Mouse (Mus musculus) MEL (cell line): ENCODE results near the gene Ndrg3. TPM values are rescaled to one million over a fixed set of nuclear protein-coding genes. Genes with fewer than 3 reads are reported as not detected.

Experiments
- DNase-seq: peaks from one replicate; pipeline ENCODE4 v3.0.0; 2011; ENCODE audit warnings: low read depth, low spot score
- H3K27ac ChIP-seq: 2 replicates; pipeline ENCODE4 v1.5.1; 2012; ENCODE audit warnings: low read depth, mild to moderate bottlenecking, control low read depth, low read length, moderate library complexity; ENCODE audit not compliant: control insufficient read depth
- H3K27me3 ChIP-seq, 2 experiments: fragments of 150-350 bp in 1 of 2; sonication (generic) in 1 of 2; 2 replicates each; pipeline ENCODE4 v1.6.1; 2012; ENCODE audit warnings: low read length in 2 of 2, mild to moderate bottlenecking in 2 of 2, improper control_type of control experiment in 1 of 2, moderate library complexity in 1 of 2; ENCODE audit not compliant: insufficient read depth in 2 of 2, control insufficient read depth in 1 of 2
- H3K36me3 ChIP-seq, 2 experiments: 2 replicates each; pipeline ENCODE4 v1.6.1; 2012 to 2014; ENCODE audit warnings: low read length in 2 of 2, improper control_type of control experiment in 1 of 2, inconsistent platforms in 1 of 2, mild to moderate bottlenecking in 1 of 2; ENCODE audit not compliant: insufficient read depth in 2 of 2, control insufficient read depth in 1 of 2
- H3K4me1 ChIP-seq, 2 experiments: fragments of 150-350 bp in 1 of 2; sonication (generic) in 1 of 2; 2 replicates each; pipeline ENCODE4 v1.6.1; 2012; ENCODE audit warnings: low read length in 2 of 2, improper control_type of control experiment in 1 of 2, mild to moderate bottlenecking in 1 of 2; ENCODE audit not compliant: insufficient read depth in 2 of 2, control insufficient read depth in 1 of 2
- H3K4me3 ChIP-seq, 2 experiments: fragments of 150-350 bp in 1 of 2; sonication (generic) in 1 of 2; 2 replicates each; pipeline ENCODE4 v1.5.1; 2012; ENCODE audit warnings: low read depth in 2 of 2, low read length in 2 of 2, mild to moderate bottlenecking in 2 of 2, moderate library complexity in 2 of 2, control low read depth in 1 of 2, improper control_type of control experiment in 1 of 2; ENCODE audit not compliant: control insufficient read depth in 1 of 2, insufficient read depth in 1 of 2
- H3K79me2 ChIP-seq: 2 replicates; pipeline ENCODE4 v1.6.1; 2012; ENCODE audit warnings: mild to moderate bottlenecking, low read length, moderate library complexity; ENCODE audit not compliant: control insufficient read depth, poor library complexity, insufficient read depth
- H3K9ac ChIP-seq: 2 replicates; pipeline ENCODE4 v1.6.1; 2012; ENCODE audit warnings: low read depth, mild to moderate bottlenecking, control low read depth, low read length, moderate library complexity; ENCODE audit not compliant: control insufficient read depth, poor library complexity, severe bottlenecking
- H3K9me3 ChIP-seq: fragments of 150-350 bp; sonication (generic); replicated peaks from 2 replicates; pipeline ENCODE4 v1.6.1; 2012; ENCODE audit warnings: mild to moderate bottlenecking, low read length, improper control_type of control experiment, moderate library complexity; ENCODE audit not compliant: insufficient read depth
- BHLHE40 ChIP-seq: IDR thresholded peaks from 2 replicates; pipeline ENCODE4 v1.6.1; 2012; ENCODE audit warnings: low read depth, mild to moderate bottlenecking, inconsistent platforms, low read length, improper control_type of control experiment, borderline replicate concordance
- CHD1 ChIP-seq: IDR thresholded peaks from 2 replicates; pipeline ENCODE4 v1.6.1; 2012; ENCODE audit warnings: low read depth, mild to moderate bottlenecking, inconsistent platforms, low read length, improper control_type of control experiment
- CHD2 ChIP-seq: IDR thresholded peaks from 2 replicates; pipeline ENCODE4 v1.6.1; 2011; ENCODE audit warnings: low read length, improper control_type of control experiment
- CTCF ChIP-seq, 3 experiments: IDR thresholded peaks in 2 of 3; conservative IDR thresholded peaks in 1 of 3; 2 replicates each; pipeline ENCODE4 v1.5.1; 2011 to 2012; ENCODE audit warnings: low read length in 3 of 3, low read depth in 2 of 3, mild to moderate bottlenecking in 2 of 3, improper control_type of control experiment in 1 of 3, inconsistent platforms in 1 of 3, mixed read lengths in 1 of 3, moderate library complexity in 1 of 3; ENCODE audit not compliant: control insufficient read depth in 1 of 3, insufficient read depth in 1 of 3, poor library complexity in 1 of 3, severe bottlenecking in 1 of 3
- E2F4 ChIP-seq: IDR thresholded peaks from 2 replicates; pipeline ENCODE4 v1.6.1; 2011; ENCODE audit warnings: low read depth, low read length, improper control_type of control experiment, borderline replicate concordance
- ELF1 ChIP-seq: IDR thresholded peaks from 2 replicates; pipeline ENCODE4 v1.6.1; 2014; ENCODE audit warnings: low read depth, mild to moderate bottlenecking, inconsistent platforms, low read length, improper control_type of control experiment, moderate library complexity
- EP300 ChIP-seq, 2 experiments: IDR thresholded peaks; 2 replicates each; pipeline ENCODE4 v1.6.1; 2011; ENCODE audit warnings: improper control_type of control experiment in 2 of 2, low read length in 2 of 2, low read depth in 1 of 2, mild to moderate bottlenecking in 1 of 2
- ETS1 ChIP-seq: IDR thresholded peaks from 2 replicates; pipeline ENCODE4 v1.6.1; 2012; ENCODE audit warnings: low read depth, mild to moderate bottlenecking, inconsistent platforms, low read length, improper control_type of control experiment, moderate library complexity
- GABPA ChIP-seq: IDR thresholded peaks from 2 replicates; pipeline ENCODE4 v1.6.1; 2012; ENCODE audit warnings: low read depth, mild to moderate bottlenecking, inconsistent platforms, low read length, improper control_type of control experiment, moderate library complexity
- GATA1 ChIP-seq: IDR thresholded peaks from 2 replicates; pipeline ENCODE4 v1.6.1; 2011; ENCODE audit warnings: low read depth, low read length, improper control_type of control experiment
- JUND ChIP-seq: IDR thresholded peaks from 2 replicates; pipeline ENCODE4 v1.6.1; 2011; ENCODE audit warnings: low read depth, mild to moderate bottlenecking, improper control_type of control experiment, low read length
- KAT2A ChIP-seq: conservative IDR thresholded peaks from 2 replicates; pipeline ENCODE4 v1.6.1; 2012; ENCODE audit warnings: low read depth, low read length, improper control_type of control experiment, inconsistent platforms
- MAFK ChIP-seq: IDR thresholded peaks from 2 replicates; pipeline ENCODE4 v1.6.1; 2011; ENCODE audit warnings: low read depth, mild to moderate bottlenecking, low read length, improper control_type of control experiment, borderline replicate concordance
- MAX ChIP-seq: IDR thresholded peaks from 2 replicates; pipeline ENCODE4 v1.6.1; 2011; ENCODE audit warnings: low read length, improper control_type of control experiment
- MAZ ChIP-seq: IDR thresholded peaks from 2 replicates; pipeline ENCODE4 v1.6.1; 2012; ENCODE audit warnings: low read depth, mild to moderate bottlenecking, inconsistent platforms, low read length, improper control_type of control experiment
- MEF2A ChIP-seq: IDR thresholded peaks from 2 replicates; pipeline ENCODE4 v1.6.1; 2014; ENCODE audit warnings: low read depth, mild to moderate bottlenecking, inconsistent platforms, low read length, improper control_type of control experiment; ENCODE audit not compliant: poor library complexity, insufficient replicate concordance, severe bottlenecking; ENCODE audit errors: extremely low read depth
- MXI1 ChIP-seq: IDR thresholded peaks from 2 replicates; pipeline ENCODE4 v1.6.1; 2011; ENCODE audit warnings: mild to moderate bottlenecking, low read depth, low read length, improper control_type of control experiment
- MYB ChIP-seq: IDR thresholded peaks from 2 replicates; pipeline ENCODE4 v1.6.1; 2011; ENCODE audit warnings: mild to moderate bottlenecking, low read depth, low read length, improper control_type of control experiment
- MYC ChIP-seq: IDR thresholded peaks from 2 replicates; pipeline ENCODE4 v1.6.1; 2011; ENCODE audit warnings: low read depth, mild to moderate bottlenecking, low read length, improper control_type of control experiment, moderate library complexity
- NELFE ChIP-seq: IDR thresholded peaks from 2 replicates; pipeline ENCODE4 v1.6.1; 2011; ENCODE audit warnings: low read depth, low read length, improper control_type of control experiment
- NRF1 ChIP-seq: IDR thresholded peaks from 2 replicates; pipeline ENCODE4 v1.6.1; 2014; ENCODE audit warnings: low read depth, mild to moderate bottlenecking, inconsistent platforms, low read length, improper control_type of control experiment, moderate library complexity; ENCODE audit not compliant: poor library complexity, insufficient read depth, severe bottlenecking
- POLR2A ChIP-seq, 2 experiments: IDR thresholded peaks; 2 replicates each; pipeline ENCODE4 v1.6.1; 2011 to 2012; ENCODE audit warnings: low read length in 2 of 2, mild to moderate bottlenecking in 2 of 2, control low read depth in 1 of 2, improper control_type of control experiment in 1 of 2, low read depth in 1 of 2, moderate library complexity in 1 of 2; ENCODE audit not compliant: control insufficient read depth in 1 of 2, insufficient read depth in 1 of 2, poor library complexity in 1 of 2
- POLR2AphosphoS2 ChIP-seq: IDR thresholded peaks from 2 replicates; pipeline ENCODE4 v1.6.1; 2011; ENCODE audit warnings: low read length, improper control_type of control experiment
- POLR2AphosphoS5 ChIP-seq: IDR thresholded peaks from 2 replicates; pipeline ENCODE4 v1.6.1; 2012; ENCODE audit warnings: low read depth, borderline replicate concordance, mild to moderate bottlenecking, inconsistent platforms, low read length, moderate library complexity, mixed read lengths
- RAD21 ChIP-seq: IDR thresholded peaks from 2 replicates; pipeline ENCODE4 v1.6.1; 2011; ENCODE audit warnings: mild to moderate bottlenecking, low read depth, low read length, improper control_type of control experiment
- RCOR1 ChIP-seq: IDR thresholded peaks from 2 replicates; pipeline ENCODE4 v1.6.1; 2012; ENCODE audit warnings: low read depth, mild to moderate bottlenecking, inconsistent platforms, low read length, improper control_type of control experiment
- SIN3A ChIP-seq: IDR thresholded peaks from 2 replicates; pipeline ENCODE4 v1.6.1; 2012; ENCODE audit warnings: low read length, improper control_type of control experiment, inconsistent platforms
- SMC3 ChIP-seq: IDR thresholded peaks from 2 replicates; pipeline ENCODE4 v1.6.1; 2011; ENCODE audit warnings: low read depth, low read length, improper control_type of control experiment
- TAL1 ChIP-seq: IDR thresholded peaks from 2 replicates; pipeline ENCODE4 v1.6.1; 2012; ENCODE audit warnings: mild to moderate bottlenecking, inconsistent platforms, low read length, moderate library complexity, mixed read lengths
- TBP ChIP-seq: IDR thresholded peaks from 2 replicates; pipeline ENCODE4 v1.8.0; 2011; ENCODE audit warnings: low read depth, low read length, improper control_type of control experiment
- TCF12 ChIP-seq: IDR thresholded peaks from 2 replicates; pipeline ENCODE4 v1.6.1; 2014; ENCODE audit warnings: low read depth, mild to moderate bottlenecking, inconsistent platforms, low read length, improper control_type of control experiment, moderate library complexity
- UBTF ChIP-seq: IDR thresholded peaks from 2 replicates; pipeline ENCODE4 v1.6.1; 2012; ENCODE audit warnings: low read depth, mild to moderate bottlenecking, inconsistent platforms, low read length, improper control_type of control experiment, moderate library complexity, borderline replicate concordance; ENCODE audit not compliant: insufficient read depth
- USF1 ChIP-seq: IDR thresholded peaks from 2 replicates; pipeline ENCODE4 v1.6.1; 2014; ENCODE audit warnings: low read depth, mild to moderate bottlenecking, inconsistent platforms, low read length, improper control_type of control experiment, moderate library complexity
- USF2 ChIP-seq, 2 experiments: IDR thresholded peaks; 2 replicates each; pipeline ENCODE4 v1.6.1; 2011 to 2012; ENCODE audit warnings: improper control_type of control experiment in 2 of 2, low read length in 2 of 2, borderline replicate concordance in 1 of 2, inconsistent platforms in 1 of 2, low read depth in 1 of 2, mild to moderate bottlenecking in 1 of 2; ENCODE audit not compliant: insufficient read depth in 1 of 2
- ZC3H11A ChIP-seq: IDR thresholded peaks from 2 replicates; pipeline ENCODE4 v1.6.1; 2012; ENCODE audit warnings: low read depth, mild to moderate bottlenecking, inconsistent platforms, low read length, improper control_type of control experiment
- ZKSCAN1 ChIP-seq: IDR thresholded peaks from 2 replicates; pipeline ENCODE4 v1.6.1; 2012; ENCODE audit warnings: low read depth, mild to moderate bottlenecking, inconsistent platforms, low read length, improper control_type of control experiment, moderate library complexity
- ZMIZ1 ChIP-seq: IDR thresholded peaks from 2 replicates; pipeline ENCODE4 v1.6.1; 2012; ENCODE audit warnings: low read depth, mild to moderate bottlenecking, inconsistent platforms, low read length, improper control_type of control experiment, moderate library complexity
- ZNF384 ChIP-seq: IDR thresholded peaks from 2 replicates; pipeline ENCODE4 v1.6.1; 2012; ENCODE audit warnings: low read depth, mild to moderate bottlenecking, inconsistent platforms, low read length, improper control_type of control experiment
- polyA plus RNA-seq, 2 experiments: library from polyadenylated mRNA; stranded (reverse) in 1 of 2; unstranded in 1 of 2; fragments of >175 nt in 1 of 2; fragments of >200 nt in 1 of 2; gene quantifications; 2 replicates each; pipeline versions ENCODE4 v1.2.1 to v1.2.4; 2012; ENCODE audit warnings: low replicate concordance in 2 of 2, low read depth in 1 of 2; ENCODE audit not compliant: insufficient read length in 2 of 2, insufficient read depth in 1 of 2, missing spikeins in 1 of 2
- total RNA-seq: library from RNA; depleted of rRNA; stranded (reverse); fragments of 300-350 nt; gene quantifications from 2 replicates; pipeline ENCODE4 v1.2.3, GENCODE M21; 2012

Ndrg3 gene
- total and polyA plus RNA-seq, 3 experiments: 19.0 to 39.6 TPM; not detected in 1

DNA sequence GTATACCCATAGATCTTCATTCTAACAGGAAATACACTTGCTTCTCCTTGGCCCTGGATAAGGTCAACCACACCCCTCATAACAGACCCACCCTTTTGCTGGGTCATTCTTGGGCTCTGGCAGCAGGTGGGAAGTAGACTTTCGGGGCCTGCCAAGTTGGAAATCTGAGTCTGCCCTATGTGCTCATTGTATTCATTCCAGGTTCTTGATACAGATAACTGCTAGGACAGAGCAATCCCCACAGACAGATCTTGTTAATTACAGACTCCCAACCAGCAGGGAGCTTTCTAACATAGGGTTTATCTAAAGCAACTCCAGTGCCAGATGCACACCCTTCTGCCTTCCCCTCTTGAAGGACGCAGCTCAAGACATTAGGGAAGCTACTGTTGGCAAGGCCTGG, 9.0 kb downstream of the Ndrg3 start:
- Histone ChIP-seq H3K27ac (peak overlapping the region; percentile 74), H3K4me1 (peaks cover 3 to 4% of the 10 kb centered on the region in 2 experiments; a peak in 2 of 4 replicates), H3K4me3 (no peak overlapping the region), H3K9me3 (no peaks in the 10 kb centered on the region), H3K27me3 (no peaks in the 10 kb centered on the region), H3K9ac (peak overlapping the region; percentile 28; the same call in 1 of the 2 replicates), H3K79me2 (peaks cover 4% of the 10 kb centered on the region; the same call in 1 of the 2 replicates), H3K36me3 (peaks cover 0 to 14% of the 10 kb centered on the region in 2 experiments; a peak in 2 of 4 replicates)
- peak; percentile 84 for DNase-seq
- TF ChIP-seq ZNF384 (no peak), ZKSCAN1 (no peak), UBTF (peak; percentile 98; the same call in 1 of the 2 replicates), ELF1 (no peak), SMC3 (no peak), ZMIZ1 (no peak), POLR2AphosphoS2 (no peak), USF1 (no peak), POLR2AphosphoS5 (no peak), TBP (peak; percentile 98), MAX (peak; percentile 33; the same call in 1 of the 2 replicates), MXI1 (no peak), NELFE (no peak), BHLHE40 (no peak), TAL1 (peak; percentile 63), JUND (no peak), EP300 (IDR thresholded peaks at IDR 0.05; ENCODE audit: low read depth in 1 of 2, low read length in 2 of 2) (peak; percentile 41 to 57; a peak in 2 of 4 replicates), RAD21 (no peak; the same call in 1 of the 2 replicates), CTCF (IDR thresholded peaks at IDR 0.05 in 2 of 3, conservative IDR thresholded peaks at IDR 0.05 in 1 of 3; ENCODE audit: control insufficient read depth in 1 of 3, insufficient read depth in 1 of 3, low read depth in 2 of 3, low read length in 3 of 3, poor library complexity in 1 of 3, severe bottlenecking in 1 of 3) (no peak), MAFK (no peak), GATA1 (peak; percentile 39; the same call in 1 of the 2 replicates), MYC (no peak), ZC3H11A (no peak), TCF12 (no peak; the same call in none of the 2 replicates), CHD2 (no peak), POLR2A (IDR thresholded peaks at IDR 0.05; ENCODE audit: control insufficient read depth in 1 of 2, insufficient read depth in 1 of 2, low read depth in 1 of 2, low read length in 2 of 2, poor library complexity in 1 of 2) (no peak), SIN3A (no peak), CHD1 (no peak), E2F4 (no peak), MAZ (no peak), GABPA (no peak), MEF2A (no peak), USF2 (IDR thresholded peaks at IDR 0.05; ENCODE audit: borderline replicate concordance in 1 of 2, insufficient read depth in 1 of 2, low read depth in 1 of 2, low read length in 2 of 2) (no peak), ETS1 (peak; percentile 61), MYB (no peak), RCOR1 (no peak; the same call in none of the 2 replicates), KAT2A (no peak), NRF1 (no peak)
